Mouse (Mus musculus) lung, adult 2 months (tissue): ENCODE results near the gene Akt1s1. TPM values are rescaled to one million over a fixed set of nuclear protein-coding genes. Genes with fewer than 3 reads are reported as not detected.

Experiments used
- DNase-seq: peaks from one replicate; pipeline ENCODE4 v3.0.0; 2022
- H3K4me1 ChIP-seq: fragments of 200-500 bp; 2 replicates; pipeline ENCODE4 v1.6.1; 2011; ENCODE audit warnings: low read length; ENCODE audit not compliant: control insufficient read depth, insufficient read depth
- H3K4me3 ChIP-seq: fragments of 200-500 bp; replicated peaks from 2 replicates; pipeline ENCODE3; 2011; ENCODE audit warnings: low read depth, mild to moderate bottlenecking, control low read depth, low read length; ENCODE audit errors: extremely low read depth
- CTCF ChIP-seq: fragments of 200-500 bp; IDR thresholded peaks from 2 replicates; pipeline ENCODE4 v1.5.1; 2011; ENCODE audit warnings: mild to moderate bottlenecking, low read length, control low read depth; ENCODE audit not compliant: insufficient read depth
- POLR2A ChIP-seq: fragments of 200-500 bp; IDR thresholded peaks from 2 replicates; pipeline ENCODE4 v1.6.1; 2011; ENCODE audit warnings: low read depth, mild to moderate bottlenecking, control low read depth, low read length, borderline replicate concordance; ENCODE audit errors: extremely low read depth
- WGBS: fragments of 180-500 bp; shearing (Covaris S2); methylation state at CpG from one replicate; pipeline ENCODE4 v1.1.7; 2018; 5-methylcytosine and 5-hydroxymethylcytosine counted together
- polyA plus RNA-seq: library from polyadenylated mRNA; depleted of rRNA; stranded (reverse); fragments of >200 nt; gene quantifications from 2 replicates; pipeline ENCODE4 v1.2.3, GENCODE M21; 2012

Akt1s1 gene
- polyA plus RNA-seq, 1 experiment = 96.6 TPM

DNA sequence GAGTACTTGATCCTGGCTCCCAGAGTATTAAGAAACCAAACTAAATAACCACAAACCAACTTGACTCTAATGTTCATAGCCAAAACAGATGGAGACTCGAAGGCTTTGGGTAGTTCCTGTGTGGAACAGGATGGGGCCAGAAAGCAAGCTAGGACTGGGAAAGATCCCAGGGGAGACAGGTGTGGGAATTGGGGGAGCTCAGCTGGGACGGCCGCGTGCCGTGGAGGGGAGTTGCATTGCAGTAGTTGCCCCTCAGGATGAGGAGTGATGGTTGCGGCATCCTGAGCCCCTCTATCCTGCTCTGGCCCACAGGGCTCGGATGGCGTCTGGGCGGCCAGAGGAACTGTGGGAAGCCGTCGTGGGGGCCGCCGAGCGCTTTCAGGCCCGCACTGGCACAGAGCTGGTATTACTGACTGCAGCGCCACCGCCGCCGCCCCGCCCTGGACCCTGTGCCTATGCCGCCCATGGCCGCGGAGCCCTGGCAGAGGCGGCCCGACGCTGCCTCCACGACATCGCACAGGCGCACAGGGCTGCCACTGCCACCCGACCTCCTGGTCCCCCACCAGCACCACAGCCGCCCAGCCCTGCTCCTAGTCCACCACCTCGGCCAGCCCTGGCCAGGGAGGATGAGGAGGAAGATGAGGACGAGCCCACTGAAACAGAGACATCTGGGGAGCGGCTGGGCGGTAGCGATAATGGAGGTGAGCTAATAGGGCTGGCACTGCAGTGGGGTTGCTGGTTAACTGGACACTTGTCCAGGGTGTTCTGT, 3.7 kb downstream of the Akt1s1 start:
- DNase-seq = no peak
- Histone ChIP-seq H3K4me1 (peaks cover 15% of the 10 kb centered on the region), H3K4me3 (no peak overlapping the region)
- 89% methylated on average over 36 of the region's 36 CpGs for WGBS
- TF ChIP-seq POLR2A (no peak), CTCF (no peak)

- no peak for DNase-seq
- TF ChIP-seq CTCF (no peak), POLR2A (no peak)
- Histone ChIP-seq H3K4me1 (peaks cover 14% of the 10 kb centered on the region), H3K4me3 (no peak overlapping the region)
- WGBS = 87% methylated on average over 2 of the region's 2 CpGs
Observed at GRCm38 (mm10) chr7:44853065-44853464, 4.3 kb downstream of the Akt1s1 start.

GRCm38 (mm10) chr7:44853596-44854355, 5.0 kb downstream of the Akt1s1 start:
- peak overlapping the region; percentile 84 for H3K4me3 ChIP-seq
- peaks cover 15% of the 10 kb centered on the region for H3K4me1 ChIP-seq
- DNase-seq = no peak
- 14% methylated on average over 26 of the region's 26 CpGs for WGBS
- TF ChIP-seq CTCF (no peak), POLR2A (no peak)

GRCm38 (mm10) chr7:44854356-44855031, 5.7 kb downstream of the Akt1s1 start:
- DNase-seq = peak; percentile 89
- under 1% methylated on average over 45 of the region's 45 CpGs for WGBS
- peaks cover 15% of the 10 kb centered on the region for H3K4me1 ChIP-seq

DNA sequence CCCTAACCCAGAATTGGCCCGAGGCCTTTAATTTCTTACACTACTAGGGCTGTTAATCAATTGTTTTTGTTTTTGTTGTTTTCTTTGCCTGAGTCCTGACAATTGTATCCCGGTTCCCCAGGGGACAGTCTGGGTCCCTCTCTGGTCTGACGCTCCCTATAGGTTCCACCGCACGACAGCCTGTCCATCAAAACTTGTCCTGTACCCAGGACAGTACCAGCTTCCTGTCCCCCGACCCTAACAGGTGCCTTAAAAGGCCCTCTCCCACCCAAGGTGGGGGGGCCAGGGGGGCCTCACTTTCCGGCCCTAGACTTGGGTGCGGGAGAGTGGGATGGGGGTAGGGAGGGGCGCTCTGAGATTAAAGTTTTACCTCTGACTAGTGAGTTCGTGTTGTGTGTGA, 6.2 kb downstream of the Akt1s1 start:
- no peak for DNase-seq
- Histone ChIP-seq H3K4me1 (peaks cover 15% of the 10 kb centered on the region), H3K4me3 (peak overlapping the region; percentile 84)
- 30% methylated on average over 10 of the region's 10 CpGs for WGBS
- TF ChIP-seq POLR2A = no peak
- no peak for TF ChIP-seq CTCF

More at GRCm38 (mm10) chr7:44854356-44855031, 5.7 kb downstream of the Akt1s1 start:
- TF ChIP-seq POLR2A = peak; percentile 72; the same call in 1 of the 2 replicates
- TF ChIP-seq CTCF = no peak
- H3K4me3 ChIP-seq = peak overlapping the region; percentile 84

- no peak for DNase-seq
- 49% methylated on average over 9 of the region's 9 CpGs for WGBS
- Histone ChIP-seq H3K4me3 (peak overlapping the region; percentile 21), H3K4me1 (peaks cover 10% of the 10 kb centered on the region)
- TF ChIP-seq POLR2A (no peak), CTCF (no peak)
Observed at GRCm38 (mm10) chr7:44856265-44856916, 7.6 kb downstream of the Akt1s1 start.

DNA sequence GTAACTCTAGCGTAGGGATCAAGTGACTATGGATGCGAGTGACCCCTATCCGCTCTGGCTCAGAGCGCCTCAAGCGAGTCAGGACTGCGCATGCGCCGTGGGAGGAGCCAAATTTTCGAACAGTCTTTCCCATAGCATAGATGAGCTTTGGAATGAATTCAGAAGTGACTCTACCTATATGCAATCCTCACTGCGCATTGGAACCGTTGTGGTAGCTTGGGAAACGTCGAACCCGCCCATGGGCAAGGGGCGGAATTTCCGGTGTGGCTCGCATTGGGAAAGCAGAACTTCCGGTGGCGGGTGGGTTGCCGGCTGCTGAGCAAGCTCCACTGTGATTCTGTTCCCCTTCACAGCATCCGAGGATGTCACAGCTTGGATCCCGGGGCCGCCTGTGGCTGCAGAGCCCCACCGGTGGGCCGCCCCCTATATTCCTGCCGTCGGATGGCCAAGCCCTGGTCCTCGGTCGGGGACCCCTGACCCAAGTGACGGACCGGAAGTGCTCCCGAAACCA, 8.3 kb downstream of the Akt1s1 start, which contains the start of gene Pnkp:
TSS of gene Pnkp (plus strand) at position 98 of the 511 bp plus-strand sequence.
- WGBS = under 1% methylated on average over 32 of the region's 32 CpGs
- Histone ChIP-seq H3K4me3 (peak within 1 kb of the TSS; percentile 72), H3K4me1 (peaks cover 10% of the 10 kb centered on the region)
- TF ChIP-seq POLR2A (peak; percentile 66; the same call in 1 of the 2 replicates), CTCF (no peak)
- DNase-seq = peak; percentile 85

GRCm38 (mm10) chr7:44857905-44858304, 9.1 kb downstream of the Akt1s1 start:
- TF ChIP-seq POLR2A = no peak
- TF ChIP-seq CTCF = no peak
- Histone ChIP-seq H3K4me1 (peaks cover 10% of the 10 kb centered on the region), H3K4me3 (peak overlapping the region; percentile 15)
- no peak for DNase-seq
- 30% methylated on average over 8 of the region's 8 CpGs for whole genome bisulfite sequencing

DNA sequence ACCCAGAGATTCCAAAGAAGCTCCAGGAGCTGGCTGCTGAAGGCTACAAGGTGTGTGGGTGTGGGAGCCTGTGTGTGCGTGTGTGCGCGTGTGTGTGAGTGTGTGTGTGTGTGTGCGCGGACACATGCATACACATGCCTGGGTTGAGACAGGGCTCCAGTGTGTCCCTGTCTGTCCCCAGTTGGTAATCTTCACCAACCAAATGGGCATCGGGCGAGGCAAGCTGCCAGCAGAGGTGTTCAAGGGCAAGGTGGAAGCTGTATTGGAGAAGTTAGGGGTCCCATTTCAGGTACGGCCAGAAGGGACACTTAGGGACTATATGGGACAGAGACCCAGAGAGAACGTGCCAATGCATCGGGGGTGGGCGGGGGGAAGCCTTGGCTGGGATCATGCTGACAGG, 11.1 kb downstream of the Akt1s1 start:
- no peak for DNase-seq
- TF ChIP-seq POLR2A (no peak), CTCF (no peak)
- Histone ChIP-seq H3K4me3 (no peak overlapping the region), H3K4me1 (peaks cover 10% of the 10 kb centered on the region)
- 87% methylated on average over 11 of the region's 11 CpGs for WGBS
